Comparison of ENCODE assay signal across 9 mouse cellular contexts in genomic region chr12:3385940-3386339, GRCm38 (mm10). TPM values are rescaled to one million over a fixed set of nuclear protein-coding genes. Genes with fewer than 3 reads are reported as not detected.
DNase-seq lines count a peak whose midpoint lies in the region; ATAC-seq lines count a peak whose summit lies in the region.
"Had no signal": no experiment of that assay in that cellular context is flagged by ENCODE, and none has a peak within 500 bp of the region (broad histone marks: within the 10 kb centered on the region; RNA-seq: fewer than 3 reads in every experiment).

No protein-coding gene starts in this region.

- DNase-seq in adrenal gland, postnatal 14 days: peak; percentile 54
- no peak for DNase-seq in adrenal gland, adult 18-20 months (ENCODE audit: low spot score in 2 of 2)
- DNase-seq in heart, postnatal 10 days: no peak
- peak; percentile 40 for DNase-seq in right cerebral cortex, postnatal 25 days
- DNase-seq in right cerebral cortex, postnatal 36 days (ENCODE audit: low spot score in 2 of 2): no peak
- no peak for DNase-seq in kidney, postnatal 25 days
- DNase-seq in gastrocnemius, postnatal 10 days: no peak

- no peak overlapping the region for H3K9ac ChIP-seq in heart, embryonic 16.5 days (ENCODE audit: low read length)
- H3K9ac ChIP-seq: stomach, embryonic 15.5 days had no signal

- H3K4me1 ChIP-seq in heart, embryonic 16.5 days (ENCODE audit: control insufficient read depth, insufficient read depth, low read length): no peaks in the 10 kb centered on the region; the same call in 1 of the 2 replicates
- H3K4me1 ChIP-seq: stomach, embryonic 15.5 days had no signal

- 0 out of 2 replicates have a peak overlapping the region, but pooled peaks have one; percentile 7 for H3K27ac ChIP-seq in heart, embryonic 16.5 days (ENCODE audit: low read length)
- H3K27ac ChIP-seq: stomach, embryonic 15.5 days had no signal

- no peak overlapping the region for H3K4me3 ChIP-seq in heart, embryonic 16.5 days (ENCODE audit: low read length)
- H3K4me3 ChIP-seq: stomach, embryonic 15.5 days had no signal

- WGBS in heart, embryonic 16.5 days: 55% methylated on average over 10 of the region's 10 CpGs

- ATAC-seq in heart, embryonic 16.5 days (replicated peaks; ENCODE audit: extremely low read depth, insufficient read depth, low FRiP score): no peak; the same call in 1 of the 2 replicates

- intact Hi-C loops in heart, postnatal 10 days (cut with DNase I): loop anchor here (2.0 kb wide), 1 partner anchor 285 kb away; no protein-coding TSS in a partner anchor

- H3K36me3 ChIP-seq in heart, embryonic 16.5 days (ENCODE audit: control insufficient read depth, insufficient read depth): 0 out of 2 replicates have a peak, but pooled peaks cover 3% of the 10 kb centered on the region

- 0 out of 2 replicates have a peak overlapping the region, but pooled peaks have one; percentile 25 for H3K4me2 ChIP-seq in heart, embryonic 16.5 days (ENCODE audit: low read depth, low read length)
- H3K4me2 ChIP-seq: stomach, embryonic 15.5 days had no signal

- H3K27me3 ChIP-seq in heart, embryonic 16.5 days (ENCODE audit: control insufficient read depth, insufficient read depth, low read length): no peaks in the 10 kb centered on the region
- H3K27me3 ChIP-seq: stomach, embryonic 15.5 days had no signal

- no peaks in the 10 kb centered on the region for H3K9me3 ChIP-seq in heart, embryonic 16.5 days (replicated peaks; ENCODE audit: control insufficient read depth, low read length)
- H3K9me3 ChIP-seq: stomach, embryonic 15.5 days had no signal

RNA-seq across cellular contexts. Expression of gene Kif3c, which starts 21.0 kb away (rescaled TPM):
- 12.3 and 18.5 TPM in 2 replicates for total RNA-seq in adrenal gland, postnatal 14 days (2021)
- 10 to 100 TPM; 15.0 to 23.6 TPM for total RNA-seq in adrenal gland, adult 18-20 months (2021)
- 5.1 and 5.2 TPM in 2 replicates for polyA plus RNA-seq in heart, embryonic 16.5 days (2015; fragmentation: Nextera tagmentation; extraction: Ambion mirVana)
- total RNA-seq in heart, postnatal 10 days (2021): 1 to 10 TPM; 5.5 to 5.8 TPM
- 10 to 100 TPM in 1 of 2 experiments, 1 to 10 TPM in 1; 9.9 to 10.7 TPM for total RNA-seq in gastrocnemius, postnatal 10 days (2021)

RNA-seq across cellular contexts. Expression of gene Asxl2, which starts 40.7 kb away (rescaled TPM):
- total RNA-seq in adrenal gland, postnatal 14 days (2021): 34.7 and 38.2 TPM in 2 replicates
- total RNA-seq in adrenal gland, adult 18-20 months (2021): 10 to 100 TPM; 24.9 to 33.6 TPM
- polyA plus RNA-seq in heart, embryonic 16.5 days (2015; fragmentation: Nextera tagmentation; extraction: Ambion mirVana): 15.6 and 16.3 TPM in 2 replicates
- 10 to 100 TPM; 35.5 TPM for total RNA-seq in heart, postnatal 10 days (2021)
- total RNA-seq in gastrocnemius, postnatal 10 days (2021): 10 to 100 TPM; 19.4 to 22.7 TPM

Comparison
In these comparisons a context has a peak if more than half of its experiments do, and no peak if none do; other contexts are left out.
1. DNase-seq: peak in adrenal gland, postnatal 14 days (single experiment) and right cerebral cortex, postnatal 25 days (single experiment); none in adrenal gland, adult 18-20 months (0 of 2), heart, postnatal 10 days (0 of 2), right cerebral cortex, postnatal 36 days (0 of 2), kidney, postnatal 25 days (0 of 2) and gastrocnemius, postnatal 10 days (single experiment).